Comparison of ENCODE assay signal across 8 mouse cellular contexts in the genomic region with DNA sequence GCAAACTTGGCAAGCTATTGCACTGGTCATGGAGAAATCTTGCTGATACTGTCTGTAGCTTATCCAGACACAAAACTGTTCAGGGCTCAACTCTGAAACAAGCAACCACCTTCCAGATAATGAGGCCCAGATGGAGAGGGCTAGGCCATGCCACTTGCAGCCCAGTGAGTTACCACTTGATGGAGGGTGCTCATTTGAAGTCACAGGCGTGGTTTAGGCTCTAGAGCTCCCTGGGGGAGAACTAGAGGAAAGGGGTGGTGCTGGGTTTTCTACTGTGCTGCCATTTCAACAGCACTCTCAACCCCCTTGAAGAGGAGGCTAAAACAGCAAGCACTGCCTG. TPM values are rescaled to one million over a fixed set of nuclear protein-coding genes. Genes with fewer than 3 reads are reported as not detected.
DNase-seq lines count a peak whose midpoint lies in the region; ATAC-seq and TF ChIP-seq lines count a peak whose summit lies in the region.

No protein-coding gene starts in this region.

- H3K9ac ChIP-seq in heart, embryonic 13.5 days: peak overlapping the region; percentile 79
- H3K9ac ChIP-seq in limb, embryonic 13.5 days: peak overlapping the region; percentile 50; the same call in 1 of the 2 replicates

- intact Hi-C loops in heart, postnatal 25 days (cut with DNase I): no loop called here

- H3K4me1 ChIP-seq in heart, embryonic 13.5 days: peaks cover 100% of the 10 kb centered on the region
- H3K4me1 ChIP-seq in spleen, adult 2 months (ENCODE audit: control insufficient read depth, insufficient read depth, insufficient read length): peaks cover 16% of the 10 kb centered on the region
- peaks cover 93% of the 10 kb centered on the region for H3K4me1 ChIP-seq in limb, embryonic 13.5 days

- H3K36me3 ChIP-seq in heart, embryonic 13.5 days: peaks cover 42% of the 10 kb centered on the region
- H3K36me3 ChIP-seq in spleen, adult 2 months (ENCODE audit: control insufficient read depth, insufficient read depth, low read length): 0 out of 2 replicates have a peak, but pooled peaks cover 2% of the 10 kb centered on the region
- H3K36me3 ChIP-seq in limb, embryonic 13.5 days: peaks cover 18% of the 10 kb centered on the region; the same call in 1 of the 2 replicates

- no peak for TF ChIP-seq POLR2A in spleen, adult 2 months (IDR thresholded peaks at IDR 0.05; ENCODE audit: low read depth, low read length)

- no peaks in the 10 kb centered on the region for H3K9me3 ChIP-seq in heart, embryonic 13.5 days
- H3K9me3 ChIP-seq in limb, embryonic 13.5 days: no peaks in the 10 kb centered on the region

- peak overlapping the region; percentile 56 for H3K4me2 ChIP-seq in heart, embryonic 13.5 days
- H3K4me2 ChIP-seq in limb, embryonic 13.5 days (replicated peaks): peak overlapping the region; percentile 50

- no peaks in the 10 kb centered on the region for H3K27me3 ChIP-seq in heart, embryonic 13.5 days (replicated peaks)
- no peaks in the 10 kb centered on the region for H3K27me3 ChIP-seq in spleen, adult 2 months (ENCODE audit: control insufficient read depth, insufficient read depth, low read length)
- H3K27me3 ChIP-seq in limb, embryonic 13.5 days: no peaks in the 10 kb centered on the region

- no peak for DNase-seq in heart, postnatal 25 days (ENCODE audit: low spot score)
- DNase-seq in spleen, adult 2 months (ENCODE audit: low read depth in 1 of 2, low spot score in 2 of 2): no peak
- DNase-seq in spleen, postnatal 14 days (ENCODE audit: low spot score in 2 of 2): no peak
- DNase-seq in yolk sac, embryonic 10.5 days (ENCODE audit: low spot score): peak; percentile 38
- no peak for DNase-seq in spleen, postnatal 10 days (ENCODE audit: low spot score in 2 of 2)
- DNase-seq in urinary bladder, postnatal 4 days (ENCODE audit: low spot score in 2 of 2): no peak

- no peak for ATAC-seq in heart, embryonic 13.5 days (ENCODE audit: extremely low read depth, insufficient number of reproducible peaks, low FRiP score, low TSS enrichment)
- 0 out of 2 replicates have a peak, but pooled peaks have one; percentile 1 for ATAC-seq in limb, embryonic 13.5 days (ENCODE audit: low FRiP score, low read depth)

- no peak for TF ChIP-seq CTCF in spleen, adult 2 months (IDR thresholded peaks at IDR 0.05; ENCODE audit: extremely low read depth, insufficient read depth, insufficient read length, insufficient replicate concordance)

- peak overlapping the region; percentile 99 for H3K27ac ChIP-seq in heart, embryonic 13.5 days (replicated peaks)
- H3K27ac ChIP-seq in spleen, adult 2 months (ENCODE audit: insufficient read depth, low read length): peak overlapping the region; percentile 10
- H3K27ac ChIP-seq in limb, embryonic 13.5 days: peak overlapping the region; percentile 94

- no peak overlapping the region for H3K4me3 ChIP-seq in heart, embryonic 13.5 days
- H3K4me3 ChIP-seq in spleen, adult 2 months (ENCODE audit: extremely low read depth, insufficient read depth, insufficient read length): no peak overlapping the region
- H3K4me3 ChIP-seq in limb, embryonic 13.5 days: no peak overlapping the region

- WGBS in heart, embryonic 13.5 days: 3% methylated on average over 1 of the region's 1 CpGs
- 20% methylated on average over 1 of the region's 1 CpGs for WGBS in spleen, adult 2 months
- 0% methylated on average over 1 of the region's 1 CpGs for WGBS in limb, embryonic 13.5 days

RNA-seq across cellular contexts. Expression of gene Actn4, which starts 15.9 kb away (rescaled TPM):
- polyA plus RNA-seq in heart, embryonic 13.5 days (2015; fragmentation: Nextera tagmentation; extraction: Ambion mirVana): 259 and 266 TPM in 2 replicates
- total RNA-seq in heart, postnatal 25 days (2021): 100 to 1,000 TPM in 1 of 2 experiments, 10 to 100 TPM in 1; 77.0 to 101 TPM
- polyA plus RNA-seq in spleen, adult 2 months (2012; rRNA removed): 156 and 192 TPM in 2 replicates
- polyA plus RNA-seq in limb, embryonic 13.5 days (2015; fragmentation: Nextera tagmentation; extraction: Ambion mirVana): 270 and 300 TPM in 2 replicates

RNA-seq across cellular contexts. Expression of gene Eif3k, which starts 35.4 kb away (rescaled TPM):
- 257 and 300 TPM in 2 replicates for polyA plus RNA-seq in heart, embryonic 13.5 days (2015; fragmentation: Nextera tagmentation; extraction: Ambion mirVana)
- total RNA-seq in heart, postnatal 25 days (2021): 100 to 1,000 TPM; 148 to 164 TPM
- 218 and 234 TPM in 2 replicates for polyA plus RNA-seq in spleen, adult 2 months (2012; rRNA removed)
- 422 and 454 TPM in 2 replicates for polyA plus RNA-seq in limb, embryonic 13.5 days (2015; fragmentation: Nextera tagmentation; extraction: Ambion mirVana)

RNA-seq across cellular contexts. Expression of gene Map4k1, which starts 35.6 kb away (rescaled TPM):
- 3.4 and 5.3 TPM in 2 replicates for polyA plus RNA-seq in heart, embryonic 13.5 days (2015; fragmentation: Nextera tagmentation; extraction: Ambion mirVana)
- 1 to 10 TPM in 1 of 2 experiments, under 1 TPM in 1; 0.44 to 1.3 TPM for total RNA-seq in heart, postnatal 25 days (2021)
- 174 and 236 TPM in 2 replicates for polyA plus RNA-seq in spleen, adult 2 months (2012; rRNA removed)
- polyA plus RNA-seq in limb, embryonic 13.5 days (2015; fragmentation: Nextera tagmentation; extraction: Ambion mirVana): 9.5 and 10.0 TPM in 2 replicates

Comparison
In these comparisons a context has a peak if more than half of its experiments do, and no peak if none do; other contexts are left out.
1. H3K27ac ChIP-seq: peak in every context shown above with its lines; median percentile 99 in heart, embryonic 13.5 days; 94 in limb, embryonic 13.5 days; 10 in spleen, adult 2 months.
2. RNA of gene Map4k1, which starts 35.6 kb away (polyA plus RNA-seq): 174 to 236 TPM in spleen, adult 2 months; 9.5 to 10.0 TPM in limb, embryonic 13.5 days and 3.4 to 5.3 TPM in heart, embryonic 13.5 days; every median in the first group is over 10 times any median in the second.